Mouse (Mus musculus): ENCODE data around the gene Cse1l. TPM values are rescaled to one million over a fixed set of nuclear protein-coding genes. Genes with fewer than 3 reads are reported as not detected.

The Cse1l gene
- 87.8 and 109 TPM in 2 replicates for total RNA-seq (2015)
- 74.4 and 83.1 TPM in 2 replicates for total RNA-seq (2017)

DNA sequence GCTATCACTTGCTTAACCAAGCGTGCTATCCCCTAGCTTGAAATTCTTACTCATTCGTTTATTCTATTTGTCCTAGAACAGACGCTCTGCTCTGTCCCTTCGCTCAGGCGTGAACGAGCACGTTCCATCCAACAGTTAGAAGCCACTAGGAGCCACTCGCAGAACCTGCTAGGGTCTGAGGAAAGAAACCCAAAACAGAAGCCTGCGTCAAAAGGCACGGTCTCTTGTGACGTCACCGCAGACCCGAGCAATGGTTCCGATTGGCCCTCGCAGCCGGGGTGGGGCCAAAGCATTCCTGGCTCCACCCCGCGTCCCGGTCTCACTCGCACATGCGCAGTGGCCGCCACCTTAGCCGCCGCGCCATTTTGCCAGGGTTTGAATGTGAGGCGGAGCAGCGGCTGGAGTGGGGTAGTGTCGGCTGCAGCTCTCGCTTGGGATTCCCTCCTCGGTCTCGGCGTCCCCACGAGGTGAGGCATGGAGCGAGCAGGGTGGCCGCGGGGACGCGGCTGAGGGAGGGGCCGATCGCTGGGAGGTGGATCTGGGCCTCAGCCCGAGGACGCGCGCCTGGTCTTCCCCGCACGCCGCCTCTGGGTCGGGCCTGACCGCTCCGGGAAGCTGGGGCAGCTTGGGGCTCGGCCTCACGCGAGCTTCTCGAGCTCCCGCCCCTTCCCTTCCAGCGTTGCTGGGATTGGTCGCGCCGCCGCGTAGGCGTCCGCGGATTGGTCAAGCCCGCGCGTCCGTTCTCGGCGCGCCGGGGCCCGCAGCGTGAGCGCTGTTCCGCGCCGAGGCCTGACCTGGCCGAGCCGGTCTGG is at the start of gene Cse1l:
Gene Cse1l, plus strand, starts transcription at position 330 of the 812 bp plus-strand sequence.
- ATAC-seq (ENCODE audit: poor library complexity, severe bottlenecking), result peak; percentile 86

DNA sequence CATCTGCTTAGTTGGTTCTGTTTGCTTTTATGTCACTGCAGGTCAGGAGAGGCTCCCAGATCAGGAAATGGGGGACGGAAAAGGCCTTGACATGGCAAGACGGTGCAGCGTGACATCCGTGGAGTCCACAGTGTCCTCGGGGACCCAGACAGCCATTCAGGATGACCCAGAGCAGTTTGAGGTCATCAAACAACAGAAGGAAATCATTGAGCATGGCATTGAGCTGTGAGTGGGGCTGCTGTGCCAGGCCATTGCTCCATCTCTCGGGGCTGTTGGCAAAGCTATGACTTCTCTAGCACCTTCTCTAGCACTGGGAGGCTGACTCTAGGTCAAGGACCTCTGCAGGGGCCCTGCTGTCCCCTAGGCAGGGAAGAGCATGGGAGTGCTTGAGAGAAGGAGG is 49.5 kb upstream of the Cse1l start:
- no peak for ATAC-seq (ENCODE audit: poor library complexity, severe bottlenecking)

DNA sequence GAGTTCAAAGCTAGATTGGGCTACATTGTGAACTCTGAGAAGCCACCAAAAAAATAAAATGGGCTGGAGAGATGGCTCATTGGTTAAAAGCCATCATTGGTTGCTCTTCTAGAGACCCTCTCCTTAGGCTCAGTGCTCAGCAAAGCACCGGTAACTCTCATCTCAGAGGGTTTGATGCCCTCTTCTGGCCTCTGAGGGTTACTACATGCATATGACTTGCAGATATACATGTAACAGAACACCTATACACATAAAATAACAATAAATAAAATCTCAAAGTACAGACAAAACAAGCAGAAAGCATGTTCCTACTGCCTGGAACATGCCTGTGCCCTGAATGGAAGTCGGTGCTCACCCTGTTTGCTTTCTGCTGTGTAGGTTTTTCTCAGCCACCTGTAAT is 48.7 kb upstream of the Cse1l start:
- ATAC-seq (ENCODE audit: poor library complexity, severe bottlenecking), result peak; percentile 57; the same call in 1 of the 2 replicates

DNA sequence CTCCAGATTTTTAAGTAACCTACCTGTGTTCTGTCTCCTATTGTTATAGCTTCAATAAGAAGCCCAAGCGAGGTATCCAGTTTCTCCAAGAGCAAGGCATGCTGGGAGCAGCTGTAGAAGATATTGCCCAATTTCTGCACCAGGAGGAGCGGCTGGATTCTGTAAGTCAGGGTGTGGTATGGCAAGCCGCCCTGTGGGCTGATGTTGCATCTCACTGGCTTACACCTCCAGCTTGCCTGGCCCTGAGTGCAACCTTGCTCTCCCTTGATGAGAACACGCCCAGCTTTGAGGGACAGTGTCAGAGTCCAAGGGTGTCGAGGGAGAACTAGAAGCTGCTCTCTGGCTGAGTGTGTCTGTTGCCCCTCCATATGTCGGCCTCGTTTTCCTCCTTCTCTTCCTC is 46.6 kb upstream of the Cse1l start:
- no peak for ATAC-seq (ENCODE audit: poor library complexity, severe bottlenecking)

DNA sequence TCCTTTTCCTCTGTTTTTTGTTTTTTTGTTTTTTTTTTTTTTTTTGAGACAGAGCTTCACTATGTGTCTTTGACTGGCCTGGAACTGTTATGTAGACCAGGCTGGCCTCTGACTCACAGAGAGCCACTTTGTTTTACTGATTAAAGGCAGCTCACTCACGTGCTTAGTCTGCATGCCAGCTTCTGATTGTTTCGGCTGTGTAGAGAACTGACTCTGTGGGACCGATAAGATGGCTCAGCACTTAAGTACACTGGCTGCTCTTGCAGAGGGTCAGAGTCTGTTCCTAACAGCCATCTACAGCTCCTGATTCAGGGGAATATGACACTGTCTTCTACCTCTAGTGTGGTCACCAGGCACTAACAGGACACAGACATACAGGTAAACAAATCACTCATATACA is 43.3 kb upstream of the Cse1l start:
- no peak for ATAC-seq (ENCODE audit: poor library complexity, severe bottlenecking)

DNA sequence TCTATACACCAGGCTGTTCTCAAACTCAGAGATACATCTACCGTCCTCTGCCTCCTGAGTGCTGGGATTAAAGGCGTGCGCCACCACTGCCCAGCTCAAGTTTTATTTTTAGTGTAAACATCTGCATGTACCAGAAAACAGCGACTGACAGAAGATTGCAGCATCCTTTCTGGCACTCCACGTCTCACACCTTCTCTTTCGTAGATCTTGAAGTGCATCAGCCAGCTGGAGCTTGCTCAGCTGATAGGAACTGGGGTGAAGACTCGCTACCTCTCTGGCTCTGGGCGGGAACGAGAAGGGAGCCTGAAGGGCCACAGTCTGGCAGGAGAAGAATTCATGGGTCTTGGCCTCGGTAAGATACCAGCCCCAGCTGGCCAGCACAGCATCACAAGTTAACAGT is 40.4 kb upstream of the Cse1l start:
- ATAC-seq (ENCODE audit: poor library complexity, severe bottlenecking), result no peak

DNA sequence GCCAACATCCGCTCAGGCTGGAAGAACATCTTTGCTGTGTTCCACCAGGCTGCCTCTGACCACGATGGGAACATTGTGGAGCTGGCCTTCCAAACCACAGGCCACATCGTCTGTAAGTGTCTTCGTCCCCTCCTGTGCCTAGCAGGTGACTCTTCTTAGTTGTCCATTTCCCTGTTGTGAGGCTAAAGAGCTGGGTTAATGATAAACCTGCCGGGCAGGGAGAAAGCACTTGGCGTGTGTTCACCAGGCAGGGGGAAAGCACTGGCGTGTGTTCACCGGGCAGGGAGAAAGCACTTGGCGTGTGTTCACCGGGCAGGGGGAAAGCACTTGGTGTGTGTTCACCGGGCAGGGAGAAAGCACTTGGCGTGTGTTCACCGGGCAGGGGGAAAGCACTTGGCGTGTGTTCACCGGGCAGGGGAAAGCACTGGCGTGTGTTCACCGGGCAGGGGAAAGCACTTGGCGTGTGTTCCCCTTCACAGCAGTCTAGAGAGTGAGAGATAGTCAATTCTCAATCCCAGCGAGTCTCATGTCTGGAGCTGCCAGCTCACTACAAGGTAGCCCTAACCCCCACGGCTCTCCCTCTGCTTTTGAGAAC is 35.5 kb upstream of the Cse1l start:
- ATAC-seq (ENCODE audit: poor library complexity, severe bottlenecking), result no peak

DNA sequence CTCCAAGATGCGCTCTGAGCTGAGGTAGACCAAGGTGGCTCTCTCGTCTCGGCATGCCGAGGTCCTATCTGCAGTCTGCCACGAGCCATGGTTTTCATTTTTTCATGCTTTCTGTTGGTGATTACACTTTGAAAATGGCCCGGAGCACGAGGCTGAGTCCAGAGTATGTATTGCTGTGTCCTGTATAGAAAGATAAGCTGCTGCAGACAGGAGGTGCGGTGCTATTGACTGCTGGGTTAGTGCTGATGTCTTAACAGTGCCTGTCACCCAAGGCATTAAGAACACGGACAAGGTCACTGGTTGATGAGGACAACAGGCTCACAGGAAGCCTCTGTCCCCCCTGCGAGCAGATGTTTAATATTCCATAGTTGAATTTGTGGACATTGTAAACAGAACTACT is 34.9 kb upstream of the Cse1l start:
- ATAC-seq (ENCODE audit: poor library complexity, severe bottlenecking), result no peak

DNA sequence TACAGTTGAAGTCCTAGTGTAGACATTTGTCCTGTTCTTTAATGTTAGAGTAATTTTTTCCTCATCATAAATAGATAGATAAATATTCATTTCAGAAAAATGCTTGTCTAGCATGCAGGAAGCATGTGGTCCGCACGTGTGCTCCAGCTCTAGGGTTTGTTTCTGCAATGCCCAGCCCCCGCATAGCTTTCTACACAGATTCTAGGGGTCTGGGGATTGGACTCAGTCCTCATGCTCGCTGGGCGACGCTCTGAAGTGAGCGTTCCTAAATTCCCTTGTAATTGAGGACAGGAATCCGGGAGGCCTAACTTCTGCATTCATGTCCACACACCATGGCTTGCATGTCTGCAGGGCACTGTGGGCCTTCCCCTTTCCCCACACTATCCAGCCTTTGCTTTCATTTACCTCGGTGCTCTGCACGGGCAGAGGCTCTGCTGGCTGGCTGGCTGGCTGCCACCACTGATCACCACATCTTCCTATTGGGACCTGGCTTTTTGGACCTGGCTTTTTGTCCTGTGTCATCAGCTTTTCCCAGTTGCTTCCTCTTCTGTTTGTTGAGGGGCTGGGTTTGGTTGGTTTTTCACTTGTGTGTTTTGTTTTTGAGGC is 31.1 kb upstream of the Cse1l start:
- no peak for ATAC-seq (ENCODE audit: poor library complexity, severe bottlenecking)

DNA sequence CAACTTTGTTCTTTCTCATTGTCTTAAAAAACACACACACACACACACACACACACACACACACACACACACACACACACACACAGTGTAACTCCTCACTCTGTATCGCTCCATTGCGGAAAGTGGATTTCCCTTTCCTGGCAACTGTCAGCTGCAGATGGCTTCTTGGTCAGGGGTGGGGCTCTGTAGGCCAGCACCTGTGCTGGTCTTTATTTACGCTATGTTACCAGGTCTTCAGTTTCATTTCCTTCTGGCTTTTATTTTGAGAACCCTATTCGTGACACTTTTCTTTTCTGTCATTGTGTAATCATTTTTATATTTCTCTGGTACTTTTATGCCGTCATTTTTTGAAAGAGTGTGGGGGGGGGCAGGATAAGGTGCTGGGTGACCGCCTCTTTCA is 30.3 kb upstream of the Cse1l start:
- no peak for ATAC-seq (ENCODE audit: poor library complexity, severe bottlenecking)

DNA sequence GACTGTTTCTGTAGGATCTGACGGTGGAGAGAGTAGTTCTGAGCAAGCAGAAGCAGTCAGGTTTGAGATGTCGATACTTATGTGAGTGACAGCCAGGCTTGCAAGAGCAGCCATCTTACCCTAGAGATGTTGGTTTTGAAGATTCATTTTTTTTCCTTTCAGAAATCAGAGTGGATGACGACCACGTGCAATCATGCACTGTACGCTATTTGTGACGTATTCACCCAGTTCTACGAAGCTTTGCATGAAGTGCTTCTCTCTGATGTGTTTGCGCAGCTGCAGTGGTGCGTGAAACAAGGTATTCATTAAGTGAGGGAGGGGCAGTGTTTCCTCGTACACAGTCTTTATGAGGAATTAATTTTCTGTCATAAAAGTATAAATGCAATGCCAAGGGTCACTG is 29.5 kb upstream of the Cse1l start:
- ATAC-seq (ENCODE audit: poor library complexity, severe bottlenecking), result no peak

DNA sequence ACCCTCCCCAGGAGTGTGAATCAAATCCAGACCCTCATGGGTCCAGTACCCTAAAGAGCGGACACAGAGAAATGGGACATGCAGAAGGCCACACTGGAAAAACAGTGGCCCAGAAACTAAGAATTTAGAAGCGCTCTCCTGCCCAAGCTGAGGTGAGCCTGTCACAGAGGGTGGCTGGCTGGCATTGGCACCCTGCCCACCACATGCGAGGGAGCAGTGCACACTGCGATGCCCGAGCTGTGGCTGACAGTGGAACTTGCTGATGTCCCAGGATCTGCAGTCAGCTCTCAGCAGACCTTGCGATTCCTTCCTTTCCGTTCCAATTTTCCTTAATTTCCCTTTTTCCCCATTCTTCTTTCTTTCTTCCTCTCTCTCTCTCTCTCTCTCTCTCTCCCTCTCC is 20.8 kb upstream of the Cse1l start:
- no peak for ATAC-seq (ENCODE audit: poor library complexity, severe bottlenecking)

DNA sequence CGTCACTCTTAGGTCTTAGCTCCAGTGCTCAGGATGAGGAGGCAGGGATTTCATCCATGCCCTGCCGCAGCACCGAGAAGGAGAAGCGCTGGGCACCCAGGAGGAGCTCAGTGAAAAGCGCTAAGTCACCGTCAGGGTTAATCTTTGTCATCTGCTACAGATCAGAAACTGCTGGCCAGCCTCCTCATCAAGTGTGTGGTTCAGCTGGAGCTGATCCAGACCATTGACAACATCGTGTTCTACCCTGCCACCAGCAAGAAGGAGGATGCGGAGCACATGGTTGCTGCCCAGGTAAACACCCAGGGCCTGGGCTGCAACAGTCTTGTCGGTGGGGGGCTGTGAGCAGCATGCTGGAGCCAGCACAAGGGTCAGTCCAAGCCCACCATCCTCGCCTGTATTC is 20.2 kb upstream of the Cse1l start:
- no peak for ATAC-seq (ENCODE audit: poor library complexity, severe bottlenecking)

DNA sequence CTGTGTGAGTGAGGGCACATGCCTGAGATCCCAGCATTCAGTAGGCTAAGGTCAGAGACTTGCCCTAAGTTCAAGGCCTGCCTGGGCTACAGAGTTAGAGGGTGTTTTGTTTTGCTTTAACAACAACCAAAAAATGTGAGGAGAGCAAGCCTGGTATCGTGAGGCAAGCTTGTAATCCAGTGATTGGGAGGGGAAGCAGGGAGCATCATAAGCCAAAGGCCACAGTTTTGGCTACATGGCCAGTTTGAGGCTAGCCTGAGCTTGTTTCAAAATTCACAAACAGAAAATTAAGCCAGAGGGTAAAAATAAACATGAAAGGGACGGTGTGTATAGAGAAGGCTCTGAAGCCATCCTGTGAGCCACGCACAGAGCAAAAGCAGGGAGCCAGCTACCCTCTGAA is 19.6 kb upstream of the Cse1l start:
- no peak for ATAC-seq (ENCODE audit: poor library complexity, severe bottlenecking)

DNA sequence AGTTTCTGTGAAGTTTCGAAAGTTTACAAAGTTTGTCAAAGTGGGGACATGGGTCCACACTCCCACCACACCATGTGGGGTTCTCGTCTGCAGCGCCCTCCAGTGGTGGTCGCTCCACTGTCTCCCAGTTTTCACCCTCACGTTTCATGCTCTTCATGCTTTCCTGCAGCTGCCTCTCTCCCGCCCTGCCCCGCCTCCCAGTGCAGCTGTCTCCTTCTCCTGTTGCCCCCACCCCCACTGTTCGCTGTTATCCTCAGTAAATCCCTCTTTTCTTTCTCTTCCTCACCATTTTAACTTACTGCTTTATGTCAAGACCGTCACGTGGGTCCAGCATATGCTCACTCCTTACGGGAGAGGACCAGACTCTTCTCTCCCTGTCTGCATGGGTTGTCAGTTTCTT is 18.0 kb upstream of the Cse1l start:
- ATAC-seq (ENCODE audit: poor library complexity, severe bottlenecking), result no peak

DNA sequence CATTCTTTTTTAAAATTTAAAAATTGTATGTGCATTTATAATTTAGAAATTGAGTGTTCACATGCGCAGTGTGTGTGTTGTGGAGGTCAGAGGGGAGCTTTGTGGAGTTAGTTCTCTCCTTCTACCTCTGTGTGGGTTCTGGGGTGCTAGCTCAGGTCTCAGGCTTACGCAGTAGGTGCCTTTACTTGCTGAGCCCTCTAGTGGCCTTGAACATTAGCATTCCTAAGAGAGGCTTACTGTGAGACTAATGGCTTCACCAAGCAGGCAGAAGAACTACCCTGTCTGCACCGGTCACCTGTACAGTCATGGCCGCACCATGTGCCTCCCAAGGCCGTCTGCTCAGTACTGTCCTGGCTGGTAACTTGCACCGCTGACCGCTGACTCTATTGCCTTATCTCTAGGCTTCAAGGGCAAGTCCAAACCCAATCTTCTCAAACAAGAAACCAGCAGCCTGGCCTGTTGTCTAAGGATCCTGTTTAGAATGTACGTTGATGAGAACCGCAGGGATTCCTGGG is 14.4 kb upstream of the Cse1l start:
- ATAC-seq (ENCODE audit: poor library complexity, severe bottlenecking), result no peak

DNA sequence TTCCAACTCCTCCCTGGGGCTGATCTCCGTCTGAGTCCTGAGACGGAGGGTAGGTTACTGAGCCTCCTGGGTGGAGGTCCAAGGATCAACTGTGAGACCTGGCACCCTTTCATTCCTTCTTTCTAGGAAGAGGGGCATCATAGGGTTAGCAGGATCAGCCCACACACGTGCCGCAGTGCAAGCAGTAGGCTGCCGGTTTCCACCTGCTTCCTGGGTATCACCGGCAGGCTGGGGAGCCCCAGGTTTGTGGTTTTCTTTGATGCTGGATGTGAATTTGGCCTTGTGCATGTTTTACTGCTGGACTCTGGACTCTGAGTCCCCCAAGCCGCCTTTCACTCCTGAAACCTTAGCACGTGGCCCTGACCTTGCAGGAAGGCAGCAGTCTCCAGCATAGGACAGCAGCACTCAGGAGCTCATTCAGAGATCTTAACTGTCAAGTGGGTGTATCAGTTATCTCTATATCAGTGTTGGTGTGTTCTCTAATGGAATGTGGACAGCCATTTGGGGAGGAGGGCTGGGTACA is 13.6 kb upstream of the Cse1l start:
- ATAC-seq (ENCODE audit: poor library complexity, severe bottlenecking), result no peak

DNA sequence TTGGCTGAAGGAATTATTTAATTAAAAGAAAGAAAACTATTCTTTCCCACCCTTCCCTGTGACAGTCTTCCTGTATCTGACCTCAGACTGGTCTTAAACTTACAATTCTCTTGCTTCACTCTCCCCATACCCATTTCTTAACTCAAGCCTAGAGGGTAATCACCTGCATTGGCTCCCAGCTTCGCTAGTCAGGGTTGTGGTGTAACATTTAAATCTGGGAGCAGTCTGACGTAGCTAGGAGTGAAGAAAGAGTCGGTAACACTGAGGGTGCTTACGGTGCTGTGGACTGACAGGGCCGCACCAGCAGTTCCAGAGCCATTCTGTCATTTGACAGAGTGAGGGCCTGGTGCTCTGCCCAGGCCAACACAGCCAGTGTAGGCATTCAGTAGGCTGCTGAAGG is 12.8 kb upstream of the Cse1l start:
- no peak for ATAC-seq (ENCODE audit: poor library complexity, severe bottlenecking)

DNA sequence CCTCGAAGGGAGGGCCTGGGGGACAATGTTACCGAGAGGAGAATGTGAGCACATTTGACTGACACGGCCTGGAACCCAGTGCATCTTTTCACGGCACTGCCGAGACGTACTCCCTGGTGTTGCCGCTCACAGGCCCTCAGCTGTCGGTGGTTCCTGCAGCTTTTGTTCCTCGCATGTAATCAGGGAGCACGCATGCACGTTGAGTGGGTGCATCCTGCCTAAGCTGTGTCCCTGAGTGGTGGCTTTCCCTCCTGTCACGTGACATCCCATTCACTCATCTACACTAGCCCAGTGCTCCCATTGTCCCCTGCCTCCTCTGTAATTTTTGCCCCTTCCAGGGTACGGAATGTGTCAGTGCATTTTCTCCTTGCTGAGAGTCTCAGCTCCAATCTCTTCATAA is 9.5 kb upstream of the Cse1l start:
- ATAC-seq (ENCODE audit: poor library complexity, severe bottlenecking), result no peak

DNA sequence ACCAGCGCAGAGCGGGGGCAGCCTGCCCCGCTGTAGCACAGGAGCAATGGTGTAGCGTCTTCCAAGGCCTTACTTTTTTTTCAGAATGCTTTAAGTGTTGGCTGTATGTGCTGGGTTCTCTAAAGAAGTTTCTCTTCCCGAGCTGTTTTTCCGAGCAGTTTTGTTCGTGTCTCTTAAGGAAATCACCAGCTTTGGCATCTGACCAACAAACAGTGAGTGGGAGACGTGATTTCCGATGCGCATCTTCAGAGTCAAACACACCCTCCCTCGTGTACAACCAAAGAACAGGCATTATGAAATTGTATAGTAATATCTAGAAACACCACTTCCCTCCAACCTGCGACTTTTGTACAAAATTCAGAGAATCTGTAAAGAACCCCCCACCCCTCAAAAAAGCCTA is 8.9 kb upstream of the Cse1l start:
- ATAC-seq (ENCODE audit: poor library complexity, severe bottlenecking), result no peak

DNA sequence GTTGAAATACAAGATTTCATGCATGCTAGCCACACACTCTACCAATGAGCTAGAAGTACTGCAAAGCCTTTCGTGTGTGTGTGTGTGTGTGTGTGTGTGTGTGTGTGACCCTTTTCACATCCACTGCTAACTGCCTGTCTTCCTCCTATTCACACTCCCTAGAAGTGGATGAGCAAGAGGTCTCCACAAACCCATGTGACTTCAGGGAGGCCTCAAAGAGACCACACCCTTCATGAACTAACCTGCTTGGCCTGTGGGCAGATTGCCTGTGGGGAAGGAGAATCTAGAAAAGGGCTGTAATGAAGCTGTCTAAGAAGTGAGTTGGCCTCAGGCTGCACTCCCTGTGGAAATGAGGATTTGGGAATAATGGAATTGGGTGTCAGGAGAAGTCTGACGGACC is 6.7 kb upstream of the Cse1l start:
- no peak for ATAC-seq (ENCODE audit: poor library complexity, severe bottlenecking)

DNA sequence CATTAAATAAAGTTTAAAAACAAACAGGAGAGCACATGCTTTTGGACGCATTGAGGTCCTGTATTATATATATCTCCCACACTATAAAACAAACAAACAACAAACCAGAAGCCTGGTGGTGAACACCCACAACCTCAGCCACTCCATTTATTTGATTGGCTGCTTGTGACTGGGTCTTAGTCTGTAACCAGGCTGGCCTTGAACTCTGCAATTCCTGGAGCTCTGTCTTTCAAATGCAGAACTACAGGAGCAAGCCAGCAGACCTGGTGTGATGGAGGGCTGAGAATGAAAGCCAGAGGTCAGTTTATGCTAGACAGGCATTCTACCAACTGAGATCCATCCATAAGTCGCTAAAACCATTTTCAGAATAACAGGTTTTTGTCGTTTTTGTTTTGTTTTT is 6.1 kb upstream of the Cse1l start:
- ATAC-seq (ENCODE audit: poor library complexity, severe bottlenecking), result no peak

Data from megakaryocyte, adult 5-6 weeks (primary cell).